Mouse (Mus musculus): ENCODE data around the gene Spop. TPM values are rescaled to one million over a fixed set of nuclear protein-coding genes. Genes with fewer than 3 reads are reported as not detected.
"Not testable (repeated sequence)": the region's sequence is repeated elsewhere in the genome, so short reads cannot be mapped to it uniquely, and the experiment has no call there.

Gene Spop
- total RNA-seq, 1 experiment from 2014 or later: 144 TPM

GRCm38 (mm10) chr11:95495883-95496282 lies 82.0 kb downstream of the Spop start:
- DNase-seq: peak; percentile 51

DNA sequence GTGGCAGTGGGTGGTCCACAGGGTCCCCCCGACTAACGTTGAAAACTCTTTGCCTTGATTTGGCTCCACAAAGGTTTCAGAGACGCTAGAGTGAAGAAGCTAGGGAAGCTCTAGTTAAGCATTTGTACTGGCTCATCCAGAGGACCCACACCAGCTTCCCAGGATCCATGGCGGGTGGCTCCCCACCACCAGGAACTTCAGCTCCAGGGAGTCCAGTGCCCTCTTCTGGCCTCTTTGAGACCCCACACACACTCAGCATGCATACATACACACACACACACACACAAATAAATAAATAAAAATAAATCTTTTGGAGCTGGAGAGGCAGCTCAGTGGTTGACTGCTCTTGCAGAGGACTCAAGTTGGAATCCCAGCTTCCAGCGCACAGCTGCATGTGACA lies 84.0 kb downstream of the Spop start:
- DNase-seq: no peak

GRCm38 (mm10) chr11:95500412-95500811 lies 86.5 kb downstream of the Spop start:
- no peak for DNase-seq

GRCm38 (mm10) chr11:95500836-95501235 lies 87.0 kb downstream of the Spop start:
- no peak for DNase-seq

GRCm38 (mm10) chr11:95501826-95502225 lies 87.9 kb downstream of the Spop start:
- DNase-seq: not testable (repeated sequence)

- DNase-seq: no peak
Observed at GRCm38 (mm10) chr11:95503581-95504180, 89.8 kb downstream of the Spop start.

- DNase-seq: no peak
Observed at GRCm38 (mm10) chr11:95504271-95504731, 90.4 kb downstream of the Spop start.

DNA sequence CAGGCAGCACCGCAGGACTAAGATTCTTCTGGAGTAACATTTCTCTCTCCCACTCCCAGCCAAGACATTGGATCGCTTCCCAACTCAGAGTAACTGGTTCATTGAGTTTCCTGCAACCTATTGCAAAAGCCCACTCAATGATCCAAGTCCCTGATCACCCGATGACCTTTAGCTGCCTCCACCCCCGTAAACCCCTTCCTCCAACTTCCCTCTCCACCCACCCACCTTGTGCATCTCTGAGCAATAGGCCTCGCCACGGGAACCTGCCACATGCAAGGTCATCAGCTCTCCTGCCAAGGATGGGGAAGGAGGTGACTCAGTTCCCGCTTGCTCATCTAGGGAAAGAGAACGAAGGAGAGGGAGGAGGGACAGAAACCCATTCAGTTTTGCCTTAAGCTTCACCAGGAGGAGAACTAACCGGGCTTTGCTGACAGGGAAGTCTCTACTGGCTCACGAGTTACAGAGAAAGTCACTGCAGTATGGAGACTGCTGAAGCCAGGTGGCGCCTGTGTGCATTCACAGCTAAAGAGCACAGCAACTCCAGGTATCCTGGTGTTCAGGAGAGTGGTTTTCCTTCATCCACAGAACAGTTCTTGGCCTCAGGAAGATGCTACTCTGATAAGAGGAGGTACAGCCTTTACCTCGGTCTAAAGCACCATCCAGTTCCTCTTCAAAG lies 93.3 kb downstream of the Spop start:
- DNase-seq: peak; percentile 63

DNA sequence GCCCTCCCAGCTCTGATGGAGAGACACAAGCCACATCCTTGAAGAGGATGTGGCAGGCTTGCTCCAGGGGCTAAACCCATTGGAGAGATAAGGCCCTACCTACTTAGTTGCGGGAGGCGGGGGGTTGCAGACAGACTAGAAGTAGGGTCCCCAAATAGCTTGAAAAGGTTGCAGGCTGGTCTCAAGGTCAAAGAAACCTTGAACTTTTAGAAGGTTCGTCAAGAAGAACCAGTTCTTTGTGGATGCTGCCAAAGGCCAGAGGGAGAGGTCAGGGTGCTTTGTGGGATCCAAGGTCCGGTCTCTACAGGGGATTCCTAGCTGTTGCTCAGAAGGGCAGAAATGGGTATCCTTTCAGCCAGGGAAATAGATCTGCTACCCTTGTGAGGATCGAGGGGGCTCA lies 93.9 kb downstream of the Spop start:
- DNase-seq: no peak

DNA sequence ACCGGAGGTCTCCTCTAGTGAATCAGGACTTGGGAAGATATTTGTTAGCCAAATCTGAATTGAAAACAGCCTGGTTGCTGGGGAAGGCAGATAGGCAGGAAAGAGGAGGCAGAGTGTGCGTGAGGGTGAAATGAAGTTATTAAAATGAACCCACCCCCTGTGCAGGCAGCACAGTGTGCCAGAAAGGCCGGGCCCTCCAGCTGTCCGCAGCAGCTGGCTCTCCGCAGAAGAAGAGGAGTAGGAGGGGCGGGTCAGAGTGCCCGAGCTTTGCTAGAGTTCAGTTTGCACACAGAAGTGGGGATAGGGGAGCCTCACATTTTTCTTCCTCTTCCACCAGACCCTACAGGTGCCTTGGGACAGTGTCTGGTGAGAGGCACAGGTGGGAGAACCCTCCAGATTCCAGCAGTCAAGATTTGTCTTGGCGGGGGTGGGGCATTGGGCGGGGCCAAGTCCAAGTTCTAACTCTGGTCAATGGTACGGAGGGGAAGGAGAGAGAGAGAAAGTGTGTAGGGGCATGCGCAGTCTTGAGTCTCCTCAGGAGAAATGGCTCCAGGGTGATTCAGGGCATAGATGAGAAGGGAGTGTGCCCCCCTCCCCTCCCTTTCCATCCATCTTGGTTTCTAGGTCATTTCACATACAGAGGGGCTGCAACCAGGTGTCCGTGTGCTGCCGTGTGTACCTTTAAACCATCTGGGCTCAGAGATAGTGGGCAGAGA lies 94.5 kb downstream of the Spop start:
- DNase-seq: no peak

GRCm38 (mm10) chr11:95509126-95509717 lies 95.3 kb downstream of the Spop start:
- DNase-seq: peak; percentile 57

- no peak for DNase-seq
Observed at GRCm38 (mm10) chr11:95510631-95511030, 96.8 kb downstream of the Spop start.

DNA sequence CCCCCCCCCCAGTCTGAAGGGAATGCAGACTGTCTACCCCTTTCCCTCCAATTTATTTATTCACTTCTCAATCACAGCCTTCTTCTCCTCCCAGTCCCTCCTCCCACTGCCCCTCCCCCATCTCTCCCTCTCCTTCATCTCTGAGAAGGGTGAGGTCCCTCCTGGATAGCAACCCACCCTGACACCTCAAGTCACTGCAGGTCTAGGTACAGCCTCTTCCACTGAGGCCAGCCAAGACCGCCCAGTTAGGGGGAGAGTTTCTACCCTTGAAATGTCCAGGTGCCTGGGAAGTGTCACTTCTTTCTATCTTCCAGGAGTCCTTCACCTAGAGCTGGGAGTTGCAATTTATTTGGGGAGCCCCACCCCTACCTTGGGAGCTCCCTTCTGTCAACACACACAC lies 98.0 kb downstream of the Spop start:
- DNase-seq: no peak

GRCm38 (mm10) chr11:95512383-95512782 lies 98.5 kb downstream of the Spop start:
- no peak for DNase-seq

DNA sequence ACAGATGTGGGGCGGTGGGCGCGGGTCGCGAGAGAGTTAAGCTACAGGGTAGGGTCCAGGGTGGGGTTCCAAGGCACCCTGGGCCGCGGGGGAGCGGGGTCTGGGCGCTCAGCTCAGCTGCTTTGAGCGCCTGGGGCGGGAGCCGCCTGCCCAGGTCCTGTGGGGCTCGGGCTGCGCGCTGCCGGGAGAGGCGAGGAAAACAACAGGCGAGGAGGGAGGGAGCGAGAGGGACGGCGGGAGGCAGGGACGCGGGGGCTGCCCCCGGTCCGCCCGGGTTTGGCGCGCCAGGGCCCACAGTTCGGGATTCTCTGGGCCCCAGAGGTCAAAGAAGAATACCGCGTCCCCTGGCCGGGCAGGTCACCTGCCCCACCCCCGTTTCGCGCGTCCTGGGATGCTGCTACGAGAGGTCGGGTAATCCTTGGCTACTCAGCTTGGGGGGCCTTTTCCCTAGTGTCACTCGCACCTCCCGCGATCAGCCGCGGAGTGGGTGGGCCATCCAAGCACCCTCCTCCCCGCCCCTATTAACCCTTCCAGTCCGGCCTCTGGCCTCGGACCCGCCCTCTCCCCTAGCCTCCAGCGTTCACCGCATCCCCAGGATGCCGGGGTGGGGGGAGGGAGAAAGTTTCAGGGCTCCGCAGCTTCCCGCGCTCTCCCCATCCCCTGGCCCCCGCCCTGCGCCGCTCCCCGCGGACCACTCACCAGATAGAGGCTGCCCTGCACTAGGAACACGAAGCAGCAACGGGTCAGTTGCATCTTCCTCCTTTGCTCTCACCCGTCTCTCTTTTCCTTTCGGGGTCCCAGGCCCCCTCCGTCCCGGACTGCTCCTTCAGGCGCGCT lies 99.8 kb downstream of the Spop start:
- peak; percentile 28 for DNase-seq

GRCm38 (mm10) chr11:95514298-95514861 lies 100.5 kb downstream of the Spop start, which contains the start of gene Nxph3:
Gene Nxph3, minus strand, starts transcription at chr11:95514570.
- peak; percentile 87 for DNase-seq

GRCm38 (mm10) chr11:95515376-95516323 lies 101.8 kb downstream of the Spop start:
- DNase-seq: no peak

DNA sequence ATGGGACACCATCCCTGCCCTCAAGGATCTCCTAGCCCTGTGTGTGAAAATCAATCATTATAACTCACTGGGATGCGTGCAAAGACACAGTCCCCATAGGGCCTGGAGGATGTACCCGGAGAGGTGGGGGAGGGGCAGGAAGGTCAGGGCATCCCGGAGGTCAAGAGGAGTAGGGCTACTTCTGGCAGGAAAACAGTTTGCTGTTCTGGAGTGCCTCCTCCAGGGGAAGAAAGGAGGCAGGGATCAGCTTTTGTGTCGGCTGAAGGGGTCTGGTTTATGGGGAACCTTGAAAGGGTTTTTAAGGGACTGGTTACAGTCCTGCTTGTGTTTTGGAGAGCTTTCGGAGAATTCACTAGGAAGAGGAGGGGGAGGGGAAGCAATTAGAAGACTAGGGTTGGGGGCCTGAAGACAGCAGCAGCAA lies 102.6 kb downstream of the Spop start:
- DNase-seq: no peak

GRCm38 (mm10) chr11:95517162-95517561 lies 103.3 kb downstream of the Spop start:
- DNase-seq: no peak

DNA sequence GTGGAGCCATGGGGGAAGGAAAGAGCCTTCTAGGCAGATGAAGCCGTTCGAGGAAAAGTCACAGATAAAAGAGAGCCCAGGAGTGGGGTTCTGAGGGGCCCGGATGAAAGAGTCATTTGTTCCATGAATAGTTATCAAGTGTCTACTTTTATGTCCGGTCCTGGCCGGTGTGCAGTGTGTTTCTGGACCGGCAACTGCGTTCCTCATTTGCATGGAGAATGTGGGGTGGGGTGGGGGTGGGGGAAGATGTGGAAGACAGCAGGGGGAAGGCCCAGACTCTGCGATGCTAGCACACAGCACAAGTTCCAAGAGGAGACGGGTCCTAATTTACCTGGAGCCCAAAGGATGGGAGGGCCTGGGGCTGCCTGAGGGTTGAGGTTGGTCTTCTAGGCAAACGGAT lies 105.4 kb downstream of the Spop start:
- no peak for DNase-seq

All from adrenal gland, postnatal 25 days (tissue).